Mouse (Mus musculus): ENCODE data around the gene Pycard.
"Not testable (repeated sequence)": the region's sequence is repeated elsewhere in the genome, so short reads cannot be mapped to it uniquely, and the experiment has no call there.

Gene Pycard

DNA sequence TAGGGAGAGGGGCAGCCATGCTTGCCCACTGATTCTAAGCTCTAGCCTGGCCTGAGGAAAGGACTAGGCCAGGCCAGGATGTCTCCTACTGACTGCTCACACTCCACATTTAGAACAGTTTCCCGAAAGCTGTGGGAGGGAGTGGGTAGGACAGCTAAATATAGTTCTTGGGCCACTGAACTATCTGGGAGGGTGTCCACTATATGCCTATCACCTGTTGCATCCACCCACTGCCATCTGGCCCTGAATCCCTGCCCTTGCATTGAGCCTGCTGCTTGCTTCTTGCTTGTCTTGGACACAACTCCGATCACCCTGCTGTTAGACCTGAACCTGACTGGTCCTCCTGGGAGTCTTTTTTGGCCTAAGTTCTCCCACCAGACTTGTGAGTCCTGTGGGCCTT lies 10.0 kb upstream of the Pycard start, which contains the start of gene Trim72:
TSS of gene Trim72 (plus strand) at position 262 of the 400 bp plus-strand sequence.
- DNase-seq (ENCODE audit: low spot score in 2 of 2) = no peak

DNA sequence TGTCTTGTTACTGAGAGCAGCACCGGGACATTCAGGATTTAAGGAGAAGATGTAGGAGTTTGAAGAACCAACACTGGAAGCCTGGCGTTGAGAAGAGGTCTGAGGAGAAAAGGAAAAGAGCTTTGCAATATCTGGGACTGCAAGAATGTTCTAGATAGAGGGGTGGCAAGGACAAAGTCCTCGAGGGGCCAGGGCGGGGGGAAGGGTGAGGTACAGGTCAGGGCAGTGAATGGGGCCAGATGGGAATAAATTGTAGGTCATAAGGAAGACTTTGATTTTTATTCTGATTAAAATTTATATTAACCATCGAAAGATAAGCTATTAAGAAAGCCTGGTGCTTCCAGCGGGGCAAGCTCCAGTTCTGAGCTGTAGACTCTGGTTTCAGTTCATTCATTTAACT lies 9.4 kb upstream of the Pycard start:
- DNase-seq (ENCODE audit: low spot score in 2 of 2) = no peak

- DNase-seq (ENCODE audit: low spot score in 2 of 2) = no peak
Observed at GRCm38 (mm10) chr7:128000068-128000950, 6.6 kb upstream of the Pycard start.

GRCm38 (mm10) chr7:127999436-127999835 lies 5.8 kb upstream of the Pycard start:
- DNase-seq (ENCODE audit: low spot score in 2 of 2) = no peak

DNA sequence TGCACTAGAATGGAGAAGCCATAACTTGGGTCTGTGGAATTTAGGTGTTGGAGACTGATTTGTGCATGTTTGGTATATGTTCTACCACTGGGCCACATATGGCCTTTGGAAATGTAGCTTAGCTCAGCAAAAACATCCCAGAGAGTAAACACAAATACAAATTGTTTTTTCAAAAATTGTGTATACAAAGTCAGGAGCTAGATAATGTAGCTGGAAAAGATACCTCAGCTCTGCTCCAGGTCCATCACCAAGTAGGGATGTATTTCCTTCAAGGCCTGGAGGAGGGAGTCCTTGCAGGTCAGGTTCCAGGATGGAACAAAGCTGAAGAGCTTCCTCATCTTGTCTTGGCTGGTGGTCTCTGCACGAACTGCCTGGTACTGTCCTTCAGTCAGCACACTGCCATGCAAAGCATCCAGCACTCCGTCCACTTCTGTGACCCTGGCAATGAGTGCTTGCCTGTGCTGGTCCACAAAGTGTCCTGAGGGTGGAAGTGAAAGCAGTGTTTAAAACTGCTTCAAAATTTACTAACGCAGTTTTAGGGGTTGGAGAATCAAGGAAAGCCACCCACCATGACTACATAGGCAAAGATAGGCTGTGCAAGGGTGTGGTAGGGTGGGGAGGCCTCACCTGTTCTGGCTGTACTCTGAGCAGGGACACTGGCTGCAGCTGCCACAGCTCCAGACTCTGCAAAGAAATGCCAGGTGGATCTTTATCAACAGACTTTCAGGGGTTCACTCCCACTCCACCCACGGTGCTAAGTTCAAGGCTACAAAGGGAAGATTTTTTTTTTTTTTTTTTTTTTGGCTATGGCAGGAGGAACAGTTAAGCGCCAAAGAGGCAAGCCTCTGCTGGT lies 953 bp downstream of the Pycard start:
- DNase-seq (ENCODE audit: low spot score in 2 of 2) = no peak

GRCm38 (mm10) chr7:127991643-127992487 lies 1.8 kb downstream of the Pycard start:
- DNase-seq (ENCODE audit: low spot score in 2 of 2) = peak; percentile 52 to 74

DNA sequence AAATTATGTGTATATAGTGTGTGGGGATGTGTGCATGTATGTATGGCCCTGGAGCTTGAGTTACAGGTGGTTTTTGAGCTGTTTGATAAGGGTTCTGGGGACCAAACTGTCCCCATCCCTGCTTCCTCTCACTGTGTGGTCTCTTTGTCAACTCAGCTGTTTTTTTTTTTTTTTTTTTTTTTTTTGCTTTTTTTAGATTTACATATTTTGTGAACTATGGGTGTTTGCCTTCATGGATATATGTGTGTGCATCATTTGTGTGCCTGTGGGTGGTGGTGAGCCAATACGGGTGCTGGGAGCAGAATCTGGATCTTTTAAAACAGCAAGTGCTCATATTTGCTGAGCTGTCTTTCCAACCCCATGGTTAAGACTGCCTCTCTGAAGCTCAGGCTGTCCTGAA lies 4.8 kb downstream of the Pycard start:
- no peak for DNase-seq (ENCODE audit: low spot score in 2 of 2)

GRCm38 (mm10) chr7:127980606-127981005 lies 13.1 kb downstream of the Pycard start:
- no peak for DNase-seq (ENCODE audit: low spot score in 2 of 2)

- no peak for DNase-seq (ENCODE audit: low spot score in 2 of 2)
Observed at GRCm38 (mm10) chr7:127978856-127979255, 14.8 kb downstream of the Pycard start.

DNA sequence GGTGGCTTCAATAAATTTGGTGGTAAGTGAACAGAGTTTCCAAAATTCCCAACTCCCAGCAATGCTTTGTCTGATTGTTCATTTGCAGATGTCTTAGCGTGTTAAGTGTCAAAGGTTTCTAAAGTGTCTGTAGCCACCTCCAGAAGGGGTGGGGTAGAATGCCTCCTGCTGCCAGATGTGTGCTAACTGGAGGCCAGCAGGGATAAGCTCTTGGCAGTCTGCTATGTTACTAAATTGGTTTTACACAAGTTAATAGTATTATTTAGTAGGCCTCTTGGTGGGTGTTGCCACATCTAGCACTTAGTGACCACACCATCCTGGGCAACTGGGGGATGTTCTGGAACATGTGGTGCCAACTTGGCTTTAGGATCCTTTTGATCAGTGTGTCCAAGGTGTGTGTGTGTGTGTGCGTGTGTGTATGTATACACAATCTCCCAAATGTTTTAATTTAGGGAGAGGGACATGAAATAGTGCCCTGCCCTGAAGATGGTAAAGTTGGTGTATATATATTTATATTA lies 19.2 kb downstream of the Pycard start:
- DNase-seq (ENCODE audit: low spot score in 2 of 2) = no peak

DNA sequence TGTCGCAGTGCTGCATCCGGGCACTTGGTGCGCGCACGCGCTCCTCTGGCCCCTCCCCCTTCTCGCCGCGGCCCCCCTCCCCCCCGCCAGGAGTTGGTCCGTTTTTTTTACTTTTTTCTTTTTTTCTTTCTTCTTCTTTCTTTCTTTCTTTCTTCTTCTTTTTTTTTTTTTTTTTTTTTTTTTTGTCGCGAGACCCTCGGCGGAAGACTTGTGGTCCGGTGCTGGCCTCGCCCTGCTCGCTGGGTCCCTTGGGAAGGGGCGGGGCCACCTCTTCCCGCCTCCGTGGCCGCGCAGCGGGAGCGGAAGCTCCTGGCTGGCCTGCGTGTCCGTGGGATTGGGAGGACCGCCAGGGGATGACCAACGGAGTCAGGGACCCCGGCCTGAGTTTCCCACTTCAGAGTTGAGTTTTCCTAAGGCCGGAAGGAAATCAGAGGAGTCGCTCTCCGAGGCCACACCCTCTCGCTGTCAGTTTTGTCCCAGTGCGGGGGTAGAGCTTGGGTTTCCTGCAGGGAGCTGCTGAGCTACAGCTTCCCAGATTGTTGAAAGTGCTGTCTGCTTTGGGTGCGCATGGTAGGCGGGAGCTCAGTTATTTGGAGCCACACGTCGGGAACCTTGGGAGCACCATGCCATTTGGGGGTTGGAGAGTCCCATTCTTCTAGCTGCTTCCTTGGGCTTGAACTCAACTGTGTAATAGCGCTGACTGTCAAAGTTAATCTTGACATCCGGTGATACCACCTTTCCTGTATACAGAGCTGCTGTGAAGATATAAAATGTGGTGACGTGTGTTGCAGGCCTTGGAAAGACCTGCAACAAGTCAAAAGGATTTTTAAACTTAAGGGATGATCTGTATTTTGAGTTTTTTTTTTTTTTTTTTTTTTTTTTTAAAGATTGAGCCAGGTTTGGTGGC lies 25.5 kb downstream of the Pycard start:
- peak; percentile 45 to 52 for DNase-seq (ENCODE audit: low spot score in 2 of 2)

- peak; percentile 93 to 96 for DNase-seq (ENCODE audit: low spot score in 2 of 2)
Observed at GRCm38 (mm10) chr7:127967004-127967921, 26.4 kb downstream of the Pycard start, which contains the start of gene Fus. Fus (plus strand) TSS chr7:127967457.

GRCm38 (mm10) chr7:127966371-127966918 lies 27.2 kb downstream of the Pycard start:
- DNase-seq (ENCODE audit: low spot score in 2 of 2) = no peak

DNA sequence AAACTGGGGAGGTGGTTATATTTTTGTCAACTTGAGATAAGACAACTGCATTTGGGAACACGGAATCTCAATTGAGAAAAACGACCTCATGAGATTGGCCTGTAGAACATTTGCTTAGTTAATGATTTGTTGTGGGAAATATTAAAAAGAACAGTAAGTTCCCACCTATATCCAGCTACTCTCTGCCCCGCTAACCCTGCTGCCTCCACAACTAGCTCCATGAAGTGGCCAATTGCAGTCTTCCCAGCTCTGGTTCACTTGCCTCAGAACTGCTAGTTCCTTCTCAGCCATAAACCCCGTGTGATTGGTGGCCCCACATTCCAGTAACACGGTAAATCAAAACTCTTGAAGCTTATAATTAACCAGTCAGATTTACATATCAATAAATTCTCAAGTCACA lies 34.3 kb downstream of the Pycard start:
- DNase-seq (ENCODE audit: low spot score in 2 of 2) = no peak

GRCm38 (mm10) chr7:127952864-127953581 lies 40.6 kb downstream of the Pycard start:
- no peak for DNase-seq (ENCODE audit: low spot score in 2 of 2)

GRCm38 (mm10) chr7:127946470-127947023 lies 47.1 kb downstream of the Pycard start, which contains the start of gene Prss36:
Prss36 (minus strand) TSS chr7:127946725.
- DNase-seq (ENCODE audit: low spot score in 2 of 2) = no peak

DNA sequence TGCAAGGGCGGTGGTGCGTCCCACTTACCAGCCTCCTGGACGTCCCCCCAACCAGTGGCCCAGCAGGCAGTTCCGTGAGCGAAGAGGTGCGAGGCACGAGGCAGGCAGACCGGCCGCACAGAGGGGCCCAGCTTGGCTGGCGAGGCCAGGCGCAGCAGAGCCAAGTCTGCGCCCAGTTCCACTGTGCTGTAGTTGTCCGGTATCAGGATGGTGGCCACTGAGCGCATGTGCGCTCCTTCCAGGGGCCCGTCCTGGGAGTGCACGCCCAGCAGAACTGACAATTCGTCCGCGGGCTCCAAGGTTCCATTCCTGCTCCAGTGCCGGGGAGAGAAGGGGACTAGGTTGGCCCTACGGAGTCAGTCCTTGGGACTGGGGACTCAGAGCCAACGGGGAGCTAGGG lies 49.1 kb downstream of the Pycard start:
- no peak for DNase-seq (ENCODE audit: low spot score in 2 of 2)

DNA sequence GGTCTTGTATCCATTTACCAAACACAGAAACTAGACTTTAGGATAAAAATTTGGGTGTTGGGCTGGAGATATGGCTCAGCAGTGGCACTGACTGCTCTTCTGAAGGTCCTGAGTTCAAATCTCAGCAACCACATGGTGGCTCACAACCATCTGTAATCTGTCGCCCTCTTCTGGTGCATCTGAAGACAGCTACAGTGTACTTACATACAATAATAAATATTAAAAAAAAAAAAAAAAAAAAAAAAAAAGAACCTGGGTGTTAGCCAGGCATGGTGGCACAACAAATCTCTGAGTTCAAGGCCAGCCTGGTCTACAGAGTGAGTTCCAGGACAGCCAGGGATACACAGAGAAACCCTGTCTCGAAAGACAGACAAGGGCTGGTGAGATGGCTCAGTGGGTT lies 51.6 kb downstream of the Pycard start:
- DNase-seq (ENCODE audit: low spot score in 2 of 2) = not testable (repeated sequence)

All from spleen, postnatal 14 days (tissue).